Mouse (Mus musculus): ENCODE measurements around the gene E330017A01Rik. TPM values are rescaled to one million over a fixed set of nuclear protein-coding genes. Genes with fewer than 3 reads are reported as not detected.

The E330017A01Rik gene
- polyA plus RNA-seq, 1 experiment from 2014 or later, result not detected

- H3K4me2 ChIP-seq (ENCODE audit: low read depth, low read length), result no peak overlapping the region
- H3K27ac ChIP-seq (ENCODE audit: low read depth), result no peak overlapping the region
- H3K9ac ChIP-seq (replicated peaks), result no peak overlapping the region
- TF ChIP-seq EP300 (IDR thresholded peaks at IDR 0.05; ENCODE audit: low read depth) (no peak), CTCF (IDR thresholded peaks at IDR 0.05; ENCODE audit: low read depth) (no peak)
- no peaks in the 10 kb centered on the region for H3K9me3 ChIP-seq (ENCODE audit: low read length)
- peaks cover 24% of the 10 kb centered on the region for H3K4me1 ChIP-seq (ENCODE audit: insufficient read depth)
- ATAC-seq (no peak), DNase-seq (no peak)
- H3K4me3 ChIP-seq (ENCODE audit: low read depth, low read length), result no peak overlapping the region
- no peaks in the 10 kb centered on the region for H3K27me3 ChIP-seq (ENCODE audit: insufficient read depth, low read length)
- no peaks in the 10 kb centered on the region for H3K36me3 ChIP-seq (replicated peaks; ENCODE audit: insufficient read depth, low read length)
These were observed 17.2 kb upstream of the E330017A01Rik start for GRCm38 (mm10) chr16:58655751-58656150.

GRCm38 (mm10) chr16:58649979-58650378 is 11.4 kb upstream of the E330017A01Rik start:
- Histone ChIP-seq H3K4me3 (ENCODE audit: low read depth, low read length) (no peak overlapping the region), H3K27me3 (ENCODE audit: insufficient read depth, low read length) (no peaks in the 10 kb centered on the region), H3K27ac (ENCODE audit: low read depth) (no peak overlapping the region), H3K4me1 (ENCODE audit: insufficient read depth) (no peaks in the 10 kb centered on the region), H3K9me3 (ENCODE audit: low read length) (no peaks in the 10 kb centered on the region), H3K36me3 (replicated peaks; ENCODE audit: insufficient read depth, low read length) (no peaks in the 10 kb centered on the region), H3K4me2 (ENCODE audit: low read depth, low read length) (no peak overlapping the region), H3K9ac (replicated peaks) (no peak overlapping the region)
- no peak for ATAC-seq
- no peak for DNase-seq
- TF ChIP-seq EP300 (IDR thresholded peaks at IDR 0.05; ENCODE audit: low read depth) (no peak), CTCF (IDR thresholded peaks at IDR 0.05; ENCODE audit: low read depth) (no peak)
- WGBS (ENCODE audit: insufficient replicate concordance), result 92% methylated on average over 10 of the region's 10 CpGs

GRCm38 (mm10) chr16:58638016-58638415 is 523 bp downstream of the E330017A01Rik start:
- H3K36me3 ChIP-seq (replicated peaks; ENCODE audit: insufficient read depth, low read length), result no peaks in the 10 kb centered on the region
- H3K27me3 ChIP-seq (ENCODE audit: insufficient read depth, low read length), result no peaks in the 10 kb centered on the region
- ATAC-seq, result no peak
- H3K9me3 ChIP-seq (ENCODE audit: low read length), result no peaks in the 10 kb centered on the region
- 70% methylated on average over 7 of the region's 7 CpGs for WGBS (ENCODE audit: insufficient replicate concordance)
- peaks cover 2% of the 10 kb centered on the region; the same call in 1 of the 2 replicates for H3K4me1 ChIP-seq (ENCODE audit: insufficient read depth)
- no peak for TF ChIP-seq EP300 (IDR thresholded peaks at IDR 0.05; ENCODE audit: low read depth)
- TF ChIP-seq CTCF (IDR thresholded peaks at IDR 0.05; ENCODE audit: low read depth), result no peak
- no peak overlapping the region for H3K4me3 ChIP-seq (ENCODE audit: low read depth, low read length)
- no peak overlapping the region for H3K9ac ChIP-seq (replicated peaks)
- no peak overlapping the region for H3K4me2 ChIP-seq (ENCODE audit: low read depth, low read length)
- DNase-seq, result no peak
- no peak overlapping the region for H3K27ac ChIP-seq (ENCODE audit: low read depth)

GRCm38 (mm10) chr16:58637448-58637847 is 1.1 kb downstream of the E330017A01Rik start:
- H3K9me3 ChIP-seq (ENCODE audit: low read length), result no peaks in the 10 kb centered on the region
- no peak overlapping the region for H3K27ac ChIP-seq (ENCODE audit: low read depth)
- ATAC-seq, result no peak
- no peak overlapping the region for H3K4me2 ChIP-seq (ENCODE audit: low read depth, low read length)
- no peak overlapping the region for H3K4me3 ChIP-seq (ENCODE audit: low read depth, low read length)
- DNase-seq, result no peak
- H3K36me3 ChIP-seq (replicated peaks; ENCODE audit: insufficient read depth, low read length), result no peaks in the 10 kb centered on the region
- peaks cover 2% of the 10 kb centered on the region; the same call in 1 of the 2 replicates for H3K4me1 ChIP-seq (ENCODE audit: insufficient read depth)
- whole genome bisulfite sequencing (ENCODE audit: insufficient replicate concordance), result 35% methylated on average over 4 of the region's 4 CpGs
- TF ChIP-seq EP300 (IDR thresholded peaks at IDR 0.05; ENCODE audit: low read depth) (no peak), CTCF (IDR thresholded peaks at IDR 0.05; ENCODE audit: low read depth) (no peak)
- H3K9ac ChIP-seq (replicated peaks), result no peak overlapping the region
- H3K27me3 ChIP-seq (ENCODE audit: insufficient read depth, low read length), result no peaks in the 10 kb centered on the region

- TF ChIP-seq EP300 (IDR thresholded peaks at IDR 0.05; ENCODE audit: low read depth) (no peak), CTCF (IDR thresholded peaks at IDR 0.05; ENCODE audit: low read depth) (no peak)
- H3K4me3 ChIP-seq (ENCODE audit: low read depth, low read length), result no peak overlapping the region
- peaks cover 2% of the 10 kb centered on the region; the same call in 1 of the 2 replicates for H3K4me1 ChIP-seq (ENCODE audit: insufficient read depth)
- no peaks in the 10 kb centered on the region for H3K9me3 ChIP-seq (ENCODE audit: low read length)
- no peak overlapping the region for H3K4me2 ChIP-seq (ENCODE audit: low read depth, low read length)
- DNase-seq, result no peak
- H3K9ac ChIP-seq (replicated peaks), result no peak overlapping the region
- 53% methylated on average over 2 of the region's 2 CpGs for WGBS (ENCODE audit: insufficient replicate concordance)
- ATAC-seq, result no peak
- no peaks in the 10 kb centered on the region for H3K36me3 ChIP-seq (replicated peaks; ENCODE audit: insufficient read depth, low read length)
- H3K27me3 ChIP-seq (ENCODE audit: insufficient read depth, low read length), result no peaks in the 10 kb centered on the region
- H3K27ac ChIP-seq (ENCODE audit: low read depth), result no peak overlapping the region
These were observed 2.7 kb downstream of the E330017A01Rik start for GRCm38 (mm10) chr16:58635866-58636265.

GRCm38 (mm10) chr16:58629736-58630135 is 8.8 kb downstream of the E330017A01Rik start:
- Histone ChIP-seq H3K36me3 (replicated peaks; ENCODE audit: insufficient read depth, low read length) (no peaks in the 10 kb centered on the region), H3K27ac (ENCODE audit: low read depth) (no peak overlapping the region), H3K4me2 (ENCODE audit: low read depth, low read length) (no peak overlapping the region), H3K4me1 (ENCODE audit: insufficient read depth) (peaks cover 16% of the 10 kb centered on the region), H3K27me3 (ENCODE audit: insufficient read depth, low read length) (no peaks in the 10 kb centered on the region), H3K9me3 (ENCODE audit: low read length) (no peaks in the 10 kb centered on the region), H3K4me3 (ENCODE audit: low read depth, low read length) (no peak overlapping the region), H3K9ac (replicated peaks) (no peak overlapping the region)
- DNase-seq (no peak), ATAC-seq (no peak)
- WGBS (ENCODE audit: insufficient replicate concordance), result 63% methylated on average over 2 of the region's 2 CpGs
- TF ChIP-seq EP300 (IDR thresholded peaks at IDR 0.05; ENCODE audit: low read depth) (no peak), CTCF (IDR thresholded peaks at IDR 0.05; ENCODE audit: low read depth) (no peak)

GRCm38 (mm10) chr16:58628968-58629367 is 9.6 kb downstream of the E330017A01Rik start:
- TF ChIP-seq CTCF (IDR thresholded peaks at IDR 0.05; ENCODE audit: low read depth) (no peak), EP300 (IDR thresholded peaks at IDR 0.05; ENCODE audit: low read depth) (no peak)
- peaks cover 16% of the 10 kb centered on the region for H3K4me1 ChIP-seq (ENCODE audit: insufficient read depth)
- H3K27me3 ChIP-seq (ENCODE audit: insufficient read depth, low read length), result no peaks in the 10 kb centered on the region
- H3K27ac ChIP-seq (ENCODE audit: low read depth), result no peak overlapping the region; the same call in 1 of the 2 replicates
- H3K9ac ChIP-seq (replicated peaks), result no peak overlapping the region
- 57% methylated on average over 5 of the region's 5 CpGs for WGBS (ENCODE audit: insufficient replicate concordance)
- H3K4me2 ChIP-seq (ENCODE audit: low read depth, low read length), result no peak overlapping the region
- DNase-seq (no peak), ATAC-seq (no peak)
- no peaks in the 10 kb centered on the region for H3K36me3 ChIP-seq (replicated peaks; ENCODE audit: insufficient read depth, low read length)
- H3K9me3 ChIP-seq (ENCODE audit: low read length), result no peaks in the 10 kb centered on the region
- no peak overlapping the region for H3K4me3 ChIP-seq (ENCODE audit: low read depth, low read length)

Measured in liver, postnatal 0 days (tissue).